Mouse (Mus musculus) kidney, embryonic 15.5 days (tissue): ENCODE data around the gene Gprc5c. TPM values are rescaled to one million over a fixed set of nuclear protein-coding genes. Genes with fewer than 3 reads are reported as not detected.
A peak's percentile ranks its signal among the peaks of the same experiment; 100 is the strongest.

ENCODE experiments used
- ATAC-seq: fragments of 200-750 bp; cut with Nextera tagmentation; replicated peaks from 2 replicates; pipeline ENCODE4 v1.8.0; 2017; ENCODE audit warnings: moderate TSS enrichment; ENCODE audit not compliant: low FRiP score
- H3K27ac ChIP-seq: fragments of 300-500 bp; sonication (generic); 2 replicates; pipeline ENCODE4 v1.5.1; 2015; ENCODE audit warnings: mild to moderate bottlenecking, inconsistent platforms
- H3K27me3 ChIP-seq: fragments of 300-500 bp; sonication (generic); 2 replicates; pipeline ENCODE4 v1.6.1; 2015; ENCODE audit warnings: inconsistent platforms
- H3K36me3 ChIP-seq: fragments of 300-500 bp; sonication (generic); 2 replicates; pipeline ENCODE4 v1.6.1; 2015; ENCODE audit warnings: inconsistent platforms
- H3K4me1 ChIP-seq: fragments of 300-500 bp; sonication (generic); 2 replicates; pipeline ENCODE4 v1.6.1; 2015; ENCODE audit warnings: inconsistent platforms
- H3K4me2 ChIP-seq: fragments of 300-500 bp; sonication (generic); 2 replicates; pipeline ENCODE4 v1.6.1; 2015; ENCODE audit warnings: moderate library complexity, mild to moderate bottlenecking, inconsistent platforms
- H3K4me3 ChIP-seq: fragments of 300-500 bp; sonication (generic); replicated peaks from 2 replicates; pipeline ENCODE4 v1.5.1; 2015; ENCODE audit warnings: mild to moderate bottlenecking, inconsistent platforms
- H3K9ac ChIP-seq: fragments of 300-500 bp; sonication (generic); 2 replicates; pipeline ENCODE4 v1.6.1; 2015; ENCODE audit warnings: mild to moderate bottlenecking, inconsistent platforms
- H3K9me3 ChIP-seq: fragments of 300-500 bp; sonication (generic); replicated peaks from 2 replicates; pipeline ENCODE4 v1.6.1; 2016; ENCODE audit warnings: inconsistent platforms
- WGBS: fragments of 180-500 bp; shearing (Covaris S2); methylation state at CpG from one replicate; pipeline ENCODE4 v1.1.7; 2015; ENCODE audit warnings: mixed read lengths; 5-methylcytosine and 5-hydroxymethylcytosine counted together
- polyA plus RNA-seq: library from polyadenylated mRNA; unstranded; fragments of >200 nt; fragmentation: Nextera tagmentation; extraction: Ambion mirVana; gene quantifications from 2 replicates; pipeline ENCODE4 v1.2.1, GENCODE M21; 2015

Gprc5c gene
- polyA plus RNA-seq = 119 TPM in 2 replicates

GRCm38 (mm10) chr11:114850452-114851268 lies at the start of gene Gprc5c:
TSS of gene Gprc5c (plus strand) at chr11:114851152.
- Histone ChIP-seq H3K4me3 (peak within 1 kb of the TSS; percentile 75), H3K4me1 (peaks cover 77% of the 10 kb centered on the region), H3K9me3 (no peaks in the 10 kb centered on the region), H3K4me2 (peak within 1 kb of the TSS; percentile 94), H3K9ac (peak within 1 kb of the TSS; percentile 93), H3K27ac (peak within 1 kb of the TSS; percentile 98), H3K27me3 (no peaks in the 10 kb centered on the region), H3K36me3 (no peaks in the 10 kb centered on the region)
- 1% methylated on average over 26 of the region's 43 CpGs for WGBS
- peak; percentile 69 for ATAC-seq

GRCm38 (mm10) chr11:114801906-114802305 lies 49.0 kb upstream of the Gprc5c start:
- no peak overlapping the region for H3K4me3 ChIP-seq
- 96% methylated on average over 1 of the region's 1 CpGs for WGBS
- H3K9ac ChIP-seq = no peak overlapping the region
- ATAC-seq = no peak
- no peaks in the 10 kb centered on the region for H3K27me3 ChIP-seq
- 0 out of 2 replicates have a peak, but pooled peaks cover 3% of the 10 kb centered on the region for H3K9me3 ChIP-seq
- H3K36me3 ChIP-seq = no peaks in the 10 kb centered on the region
- no peak overlapping the region for H3K27ac ChIP-seq
- H3K4me2 ChIP-seq = no peak overlapping the region
- peaks cover 11% of the 10 kb centered on the region for H3K4me1 ChIP-seq

DNA sequence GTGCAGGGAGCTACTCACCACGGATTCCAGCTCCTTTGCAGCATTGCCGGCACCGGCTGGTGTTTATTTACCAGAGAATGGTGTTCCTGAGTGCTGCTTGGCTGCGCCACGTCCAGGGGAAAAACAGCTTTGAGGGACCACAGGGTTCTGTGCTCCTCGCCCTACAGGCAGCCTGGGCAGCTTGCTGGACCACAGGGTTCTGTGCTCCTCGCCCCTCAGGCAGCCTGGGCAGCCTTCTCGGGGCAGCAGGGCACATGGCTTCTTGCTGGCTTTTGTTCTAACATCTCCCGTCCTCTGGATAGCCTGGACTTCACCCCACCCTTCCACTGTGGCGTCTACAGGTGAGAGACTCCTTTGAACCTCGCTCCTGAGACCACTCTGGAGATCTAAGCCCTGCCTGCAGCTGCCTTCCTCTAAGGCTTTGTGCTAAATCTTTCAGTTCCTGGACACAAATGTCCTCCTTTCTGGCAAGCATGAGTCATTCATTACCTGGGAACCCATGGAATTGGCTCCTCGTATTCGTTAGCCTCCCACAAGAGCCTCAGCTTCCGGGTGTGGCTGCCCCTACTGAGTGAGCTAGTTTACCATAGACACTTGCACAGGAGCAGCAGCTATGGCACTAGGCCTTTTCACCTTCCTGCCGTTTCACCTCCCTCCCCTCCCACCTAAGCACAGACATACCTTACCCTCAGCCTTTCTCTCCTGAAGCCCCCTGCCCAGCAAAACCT lies 48.2 kb upstream of the Gprc5c start:
- no peak overlapping the region for H3K4me3 ChIP-seq
- H3K4me2 ChIP-seq = 0 out of 2 replicates have a peak overlapping the region, but pooled peaks have one; percentile 9
- H3K9me3 ChIP-seq = 0 out of 2 replicates have a peak, but pooled peaks cover 3% of the 10 kb centered on the region
- H3K27me3 ChIP-seq = no peaks in the 10 kb centered on the region
- no peak for ATAC-seq
- H3K36me3 ChIP-seq = no peaks in the 10 kb centered on the region
- 61% methylated on average over 15 of the region's 15 CpGs for WGBS
- H3K27ac ChIP-seq = no peak overlapping the region
- peaks cover 16% of the 10 kb centered on the region for H3K4me1 ChIP-seq
- H3K9ac ChIP-seq = 0 out of 2 replicates have a peak overlapping the region, but pooled peaks have one; percentile 10

DNA sequence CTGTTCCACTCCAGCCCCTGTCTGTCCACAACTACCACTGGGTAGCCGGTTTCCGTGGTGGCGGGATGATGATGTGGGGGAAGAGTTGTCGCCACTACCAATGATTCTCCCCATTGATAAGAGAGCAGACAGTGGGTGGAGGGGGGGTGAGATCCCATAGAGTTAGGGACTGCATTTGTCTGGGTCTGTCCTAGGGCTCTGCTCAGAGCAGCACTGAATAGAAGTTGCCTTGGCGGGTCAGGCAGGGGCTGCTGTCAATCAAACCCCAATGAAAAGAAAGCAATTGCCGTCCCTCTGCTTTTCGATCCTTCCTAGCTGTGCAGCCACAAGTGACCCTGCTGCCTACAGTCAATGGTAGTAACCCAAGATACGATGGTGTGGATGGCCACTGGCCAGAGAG lies 47.0 kb upstream of the Gprc5c start:
- Histone ChIP-seq H3K9ac (no peak overlapping the region), H3K4me1 (peaks cover 22% of the 10 kb centered on the region), H3K27me3 (no peaks in the 10 kb centered on the region), H3K4me3 (no peak overlapping the region), H3K9me3 (0 out of 2 replicates have a peak, but pooled peaks cover 3% of the 10 kb centered on the region), H3K27ac (no peak overlapping the region), H3K36me3 (no peaks in the 10 kb centered on the region), H3K4me2 (no peak overlapping the region)
- ATAC-seq = no peak
- 62% methylated on average over 8 of the region's 8 CpGs for WGBS

GRCm38 (mm10) chr11:114807025-114807424 lies 43.9 kb upstream of the Gprc5c start:
- no peak overlapping the region for H3K4me3 ChIP-seq
- H3K4me2 ChIP-seq = no peak overlapping the region
- H3K4me1 ChIP-seq = peaks cover 39% of the 10 kb centered on the region
- no peak overlapping the region for H3K9ac ChIP-seq
- H3K9me3 ChIP-seq = 0 out of 2 replicates have a peak, but pooled peaks cover under 1% of the 10 kb centered on the region
- no peak overlapping the region for H3K27ac ChIP-seq
- ATAC-seq = no peak
- no peaks in the 10 kb centered on the region for H3K27me3 ChIP-seq
- no peaks in the 10 kb centered on the region for H3K36me3 ChIP-seq
- 79% methylated on average over 2 of the region's 2 CpGs for WGBS

DNA sequence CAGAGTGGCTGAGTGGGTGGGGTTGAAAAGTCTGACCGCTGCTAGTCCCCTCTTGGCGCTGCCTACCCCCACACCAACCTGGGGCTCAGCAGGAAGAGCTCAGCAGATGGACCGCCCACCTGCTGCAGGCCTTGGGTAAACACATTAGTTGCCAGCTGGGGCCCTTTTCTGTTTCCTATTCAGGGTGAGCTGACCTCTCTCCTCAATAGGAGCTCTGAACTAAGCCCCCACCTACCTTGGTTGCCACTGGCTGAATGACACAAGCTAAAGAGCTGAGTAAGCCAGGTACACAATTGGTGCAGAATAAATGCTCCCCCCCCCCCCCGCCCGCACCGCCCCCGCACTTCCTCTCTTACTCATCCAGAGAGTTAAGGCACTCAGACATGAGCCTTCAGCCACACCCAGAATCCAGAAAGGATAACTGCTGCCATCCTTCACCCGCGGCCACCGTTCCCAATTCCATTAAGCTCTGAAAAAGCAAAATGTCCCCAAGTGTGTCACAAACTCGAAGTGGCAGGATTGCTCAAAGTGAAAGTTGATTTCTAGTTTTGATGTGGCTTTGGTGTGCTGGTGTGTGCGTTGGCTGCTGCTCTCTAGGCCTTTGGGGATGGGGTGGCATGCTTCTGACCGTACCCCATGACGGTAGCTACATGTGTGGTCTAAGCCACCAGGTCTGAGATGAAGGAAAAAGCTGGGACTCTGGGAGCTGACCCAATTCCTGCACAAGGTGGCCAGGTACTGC lies 43.1 kb upstream of the Gprc5c start:
- ATAC-seq = no peak
- Histone ChIP-seq H3K9ac (no peak overlapping the region), H3K4me2 (no peak overlapping the region), H3K36me3 (no peaks in the 10 kb centered on the region), H3K4me3 (no peak overlapping the region), H3K4me1 (peaks cover 35% of the 10 kb centered on the region), H3K27me3 (no peaks in the 10 kb centered on the region), H3K27ac (no peak overlapping the region), H3K9me3 (no peaks in the 10 kb centered on the region)
- 33% methylated on average over 14 of the region's 14 CpGs for WGBS

- Histone ChIP-seq H3K27ac (no peak overlapping the region), H3K9me3 (no peaks in the 10 kb centered on the region), H3K4me1 (peaks cover 32% of the 10 kb centered on the region), H3K36me3 (no peaks in the 10 kb centered on the region), H3K9ac (no peak overlapping the region), H3K27me3 (no peaks in the 10 kb centered on the region), H3K4me3 (no peak overlapping the region), H3K4me2 (no peak overlapping the region)
- 86% methylated on average over 1 of the region's 1 CpGs for WGBS
- ATAC-seq = no peak
Observed at GRCm38 (mm10) chr11:114809371-114809770, 41.6 kb upstream of the Gprc5c start.

- no peak for ATAC-seq
- H3K27me3 ChIP-seq = no peaks in the 10 kb centered on the region
Observed at GRCm38 (mm10) chr11:114810344-114810743, 40.6 kb upstream of the Gprc5c start.

GRCm38 (mm10) chr11:114812731-114813240 lies 38.2 kb upstream of the Gprc5c start:
- no peaks in the 10 kb centered on the region for H3K36me3 ChIP-seq
- H3K4me1 ChIP-seq = peaks cover 30% of the 10 kb centered on the region
- H3K4me2 ChIP-seq = no peak overlapping the region
- peak; percentile 60 for ATAC-seq
- no peak overlapping the region for H3K27ac ChIP-seq
- no peak overlapping the region for H3K4me3 ChIP-seq
- WGBS = 3% methylated on average over 6 of the region's 6 CpGs
- no peaks in the 10 kb centered on the region for H3K9me3 ChIP-seq
- no peak overlapping the region for H3K9ac ChIP-seq
- H3K27me3 ChIP-seq = no peaks in the 10 kb centered on the region

More at GRCm38 (mm10) chr11:114810344-114810743, 40.6 kb upstream of the Gprc5c start:
- H3K4me1 ChIP-seq = peaks cover 36% of the 10 kb centered on the region
- H3K27ac ChIP-seq = peak overlapping the region; percentile 46
- H3K4me3 ChIP-seq = no peak overlapping the region
- H3K36me3 ChIP-seq = no peaks in the 10 kb centered on the region
- no peak overlapping the region for H3K9ac ChIP-seq
- 16% methylated on average over 4 of the region's 4 CpGs for WGBS
- no peaks in the 10 kb centered on the region for H3K9me3 ChIP-seq
- H3K4me2 ChIP-seq = no peak overlapping the region

DNA sequence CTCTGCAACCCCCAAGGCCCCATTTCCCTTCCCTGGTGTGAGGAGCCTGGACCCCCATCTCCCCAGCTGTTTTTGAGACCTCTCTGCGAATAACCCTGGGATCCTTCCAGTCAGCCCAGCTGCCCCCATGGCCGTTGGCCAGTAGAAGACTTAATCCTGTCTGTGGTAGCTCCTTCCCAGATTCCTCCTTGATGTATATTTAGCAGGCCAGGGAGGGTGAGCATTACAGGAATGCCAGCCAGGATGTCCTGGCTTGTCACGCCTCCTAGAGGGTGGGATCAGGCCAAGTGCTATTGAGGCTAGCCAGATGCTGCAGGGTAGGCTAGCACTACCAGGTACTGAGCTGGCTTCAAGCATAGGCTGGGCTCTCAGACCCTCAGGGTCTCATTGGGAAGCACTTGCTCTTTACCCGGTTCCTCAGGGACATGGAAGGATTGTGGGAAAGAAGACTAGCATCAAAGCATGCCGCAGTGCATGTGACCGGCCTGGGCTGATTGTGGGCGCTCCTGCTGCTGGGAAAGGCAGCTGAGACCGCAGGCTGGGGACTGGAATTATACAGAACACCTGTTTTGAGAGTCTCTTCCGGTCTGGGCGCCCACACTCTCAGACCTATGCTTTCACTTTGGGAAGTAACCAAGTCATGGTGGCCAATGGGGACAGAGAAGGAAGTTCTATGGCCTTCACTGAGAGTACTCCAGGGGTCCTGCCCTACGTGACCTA lies 35.9 kb upstream of the Gprc5c start:
- Histone ChIP-seq H3K27ac (no peak overlapping the region), H3K9ac (no peak overlapping the region), H3K36me3 (no peaks in the 10 kb centered on the region), H3K4me1 (peaks cover 28% of the 10 kb centered on the region), H3K4me3 (no peak overlapping the region), H3K4me2 (no peak overlapping the region), H3K27me3 (no peaks in the 10 kb centered on the region), H3K9me3 (no peaks in the 10 kb centered on the region)
- ATAC-seq = no peak
- 77% methylated on average over 11 of the region's 11 CpGs for WGBS

GRCm38 (mm10) chr11:114816934-114817333 lies 34.0 kb upstream of the Gprc5c start:
- H3K27me3 ChIP-seq = no peaks in the 10 kb centered on the region
- H3K36me3 ChIP-seq = no peaks in the 10 kb centered on the region
- peaks cover 24% of the 10 kb centered on the region for H3K4me1 ChIP-seq
- ATAC-seq = no peak
- H3K9ac ChIP-seq = 0 out of 2 replicates have a peak overlapping the region, but pooled peaks have one; percentile 4
- 87% methylated on average over 4 of the region's 4 CpGs for WGBS
- no peaks in the 10 kb centered on the region for H3K9me3 ChIP-seq
- no peak overlapping the region for H3K4me2 ChIP-seq
- no peak overlapping the region for H3K4me3 ChIP-seq
- no peak overlapping the region for H3K27ac ChIP-seq
